Mouse (Mus musculus): Measurements from ENCODE around the gene Gm13697. TPM values are rescaled to one million over a fixed set of nuclear protein-coding genes. Genes with fewer than 3 reads are reported as not detected.

The Gm13697 gene
- polyA plus RNA-seq, 1 experiment from 2014 or later = not detected

DNA sequence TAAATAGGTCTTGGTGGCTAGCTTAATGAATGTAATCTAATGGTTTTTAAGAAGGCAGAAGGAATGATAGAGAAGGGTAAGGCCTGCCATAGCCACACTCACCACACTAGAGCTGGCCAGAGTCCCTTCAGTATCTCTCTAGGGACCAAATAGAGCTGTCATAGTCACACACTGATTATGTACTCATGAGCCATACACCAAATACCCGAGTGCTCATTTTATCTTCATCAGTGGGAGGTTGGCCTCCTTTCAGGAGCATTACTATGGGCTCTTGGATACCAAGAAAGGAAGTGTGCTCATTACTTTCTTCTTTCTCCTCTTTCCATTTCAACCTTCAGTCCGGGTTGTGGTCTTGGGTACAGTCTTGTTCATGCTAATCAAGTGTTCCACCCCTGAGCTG, 37.4 kb downstream of the Gm13697 start:
- Histone ChIP-seq H3K9ac (ENCODE audit: low read length) (no peak overlapping the region), H3K9me3 (replicated peaks; ENCODE audit: control insufficient read depth, low read length) (no peaks in the 10 kb centered on the region), H3K27me3 (ENCODE audit: control insufficient read depth, insufficient read depth, low read length) (no peaks in the 10 kb centered on the region), H3K27ac (ENCODE audit: low read length) (no peak overlapping the region), H3K4me1 (ENCODE audit: control insufficient read depth, insufficient read depth, low read length) (peaks cover 10% of the 10 kb centered on the region), H3K4me3 (ENCODE audit: low read length) (no peak overlapping the region), H3K36me3 (ENCODE audit: control insufficient read depth, insufficient read depth) (no peaks in the 10 kb centered on the region), H3K4me2 (ENCODE audit: low read depth, low read length) (no peak overlapping the region)
- 63% methylated on average over 2 of the region's 2 CpGs for WGBS
- ATAC-seq (replicated peaks; ENCODE audit: extremely low read depth, insufficient read depth, low FRiP score) = no peak

DNA sequence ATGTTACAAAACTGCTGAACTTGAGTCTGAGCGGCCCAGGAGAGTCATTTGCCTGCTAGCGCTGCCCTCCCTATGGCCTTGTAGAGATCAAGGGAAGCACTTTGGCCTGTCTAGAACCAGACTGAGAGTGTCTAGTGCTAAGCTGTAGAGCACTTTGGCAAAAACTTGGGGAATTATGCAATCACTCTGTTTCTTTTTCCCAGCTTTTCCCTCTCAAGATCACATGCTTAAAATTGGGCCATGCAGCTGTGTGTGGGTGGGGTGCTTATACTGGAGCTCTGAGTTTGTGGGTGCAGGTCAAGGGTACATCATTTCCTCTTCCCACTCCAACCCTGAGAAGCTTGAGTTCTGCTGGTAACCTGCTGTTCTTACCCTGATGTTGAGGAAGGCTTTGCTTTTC, 38.4 kb downstream of the Gm13697 start:
- WGBS = 71% methylated on average over 2 of the region's 2 CpGs
- Histone ChIP-seq H3K4me3 (ENCODE audit: low read length) (no peak overlapping the region), H3K9me3 (replicated peaks; ENCODE audit: control insufficient read depth, low read length) (no peaks in the 10 kb centered on the region), H3K27me3 (ENCODE audit: control insufficient read depth, insufficient read depth, low read length) (no peaks in the 10 kb centered on the region), H3K27ac (ENCODE audit: low read length) (no peak overlapping the region; the same call in 1 of the 2 replicates), H3K4me1 (ENCODE audit: control insufficient read depth, insufficient read depth, low read length) (peaks cover 8% of the 10 kb centered on the region), H3K36me3 (ENCODE audit: control insufficient read depth, insufficient read depth) (no peaks in the 10 kb centered on the region), H3K9ac (ENCODE audit: low read length) (no peak overlapping the region), H3K4me2 (ENCODE audit: low read depth, low read length) (no peak overlapping the region)
- no peak for ATAC-seq (replicated peaks; ENCODE audit: extremely low read depth, insufficient read depth, low FRiP score)

GRCm38 (mm10) chr2:84023319-84023718, 38.8 kb downstream of the Gm13697 start:
- peaks cover 4% of the 10 kb centered on the region for H3K4me1 ChIP-seq (ENCODE audit: control insufficient read depth, insufficient read depth, low read length)
- H3K4me3 ChIP-seq (ENCODE audit: low read length) = no peak overlapping the region
- no peaks in the 10 kb centered on the region for H3K27me3 ChIP-seq (ENCODE audit: control insufficient read depth, insufficient read depth, low read length)
- no peak overlapping the region for H3K9ac ChIP-seq (ENCODE audit: low read length)
- no peak overlapping the region for H3K4me2 ChIP-seq (ENCODE audit: low read depth, low read length)
- H3K9me3 ChIP-seq (replicated peaks; ENCODE audit: control insufficient read depth, low read length) = no peaks in the 10 kb centered on the region
- 75% methylated on average over 2 of the region's 2 CpGs for WGBS
- no peak for ATAC-seq (replicated peaks; ENCODE audit: extremely low read depth, insufficient read depth, low FRiP score)
- no peak overlapping the region for H3K27ac ChIP-seq (ENCODE audit: low read length)
- no peaks in the 10 kb centered on the region for H3K36me3 ChIP-seq (ENCODE audit: control insufficient read depth, insufficient read depth)

DNA sequence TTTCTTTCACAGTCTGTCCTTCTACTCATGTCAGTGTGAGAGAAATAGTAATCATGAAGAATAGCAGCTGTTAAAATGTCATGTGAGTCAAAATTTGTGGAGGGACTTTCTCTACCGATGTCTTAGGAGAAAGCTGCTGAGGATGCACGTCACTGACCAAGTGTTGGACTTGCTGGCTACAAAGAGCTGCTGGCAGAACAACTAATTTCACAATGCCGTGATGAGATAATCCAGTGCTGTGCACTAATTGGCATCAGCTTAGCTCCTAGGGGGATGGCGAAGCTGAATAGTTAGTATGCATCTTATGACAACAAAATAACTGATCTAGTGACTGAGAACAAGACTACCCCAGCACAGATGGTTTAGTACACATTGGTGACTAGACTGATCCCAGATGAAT, 40.7 kb downstream of the Gm13697 start:
- Histone ChIP-seq H3K9ac (ENCODE audit: low read length) (no peak overlapping the region), H3K9me3 (replicated peaks; ENCODE audit: control insufficient read depth, low read length) (no peaks in the 10 kb centered on the region), H3K4me3 (ENCODE audit: low read length) (no peak overlapping the region), H3K27ac (ENCODE audit: low read length) (no peak overlapping the region), H3K36me3 (ENCODE audit: control insufficient read depth, insufficient read depth) (no peaks in the 10 kb centered on the region), H3K4me2 (ENCODE audit: low read depth, low read length) (no peak overlapping the region), H3K27me3 (ENCODE audit: control insufficient read depth, insufficient read depth, low read length) (no peaks in the 10 kb centered on the region), H3K4me1 (ENCODE audit: control insufficient read depth, insufficient read depth, low read length) (no peaks in the 10 kb centered on the region)
- no peak for ATAC-seq (replicated peaks; ENCODE audit: extremely low read depth, insufficient read depth, low FRiP score)
- WGBS = 61% methylated on average over 4 of the region's 4 CpGs

- Histone ChIP-seq H3K9me3 (replicated peaks; ENCODE audit: control insufficient read depth, low read length) (no peaks in the 10 kb centered on the region), H3K27ac (ENCODE audit: low read length) (no peak overlapping the region), H3K36me3 (ENCODE audit: control insufficient read depth, insufficient read depth) (no peaks in the 10 kb centered on the region), H3K9ac (ENCODE audit: low read length) (no peak overlapping the region), H3K4me2 (ENCODE audit: low read depth, low read length) (no peak overlapping the region), H3K4me1 (ENCODE audit: control insufficient read depth, insufficient read depth, low read length) (no peaks in the 10 kb centered on the region), H3K4me3 (ENCODE audit: low read length) (no peak overlapping the region), H3K27me3 (ENCODE audit: control insufficient read depth, insufficient read depth, low read length) (no peaks in the 10 kb centered on the region)
- ATAC-seq (replicated peaks; ENCODE audit: extremely low read depth, insufficient read depth, low FRiP score) = no peak
- WGBS = 95% methylated on average over 2 of the region's 2 CpGs
Observed at GRCm38 (mm10) chr2:84032505-84032904, 48.0 kb downstream of the Gm13697 start.

- H3K27me3 ChIP-seq (ENCODE audit: control insufficient read depth, insufficient read depth, low read length) = no peaks in the 10 kb centered on the region
- ATAC-seq (replicated peaks; ENCODE audit: extremely low read depth, insufficient read depth, low FRiP score) = no peak
- H3K36me3 ChIP-seq (ENCODE audit: control insufficient read depth, insufficient read depth) = no peaks in the 10 kb centered on the region
- H3K9me3 ChIP-seq (replicated peaks; ENCODE audit: control insufficient read depth, low read length) = no peaks in the 10 kb centered on the region
- no peaks in the 10 kb centered on the region for H3K4me1 ChIP-seq (ENCODE audit: control insufficient read depth, insufficient read depth, low read length)
- H3K9ac ChIP-seq (ENCODE audit: low read length) = no peak overlapping the region
- H3K4me3 ChIP-seq (ENCODE audit: low read length) = no peak overlapping the region
- 68% methylated on average over 4 of the region's 4 CpGs for WGBS
- no peak overlapping the region for H3K4me2 ChIP-seq (ENCODE audit: low read depth, low read length)
- no peak overlapping the region for H3K27ac ChIP-seq (ENCODE audit: low read length)
Observed at GRCm38 (mm10) chr2:84035997-84036396, 51.5 kb downstream of the Gm13697 start.

Other genes starting within 250 kb of the Gm13697 start
- gene Fam171b, start 172.1 kb upstream of the Gm13697 start, polyA plus RNA-seq (2015; fragmentation: Nextera tagmentation; extraction: Ambion mirVana) = 1.7 and 1.8 TPM in 2 replicates
- gene Zswim2, start 43.5 kb upstream of the Gm13697 start, polyA plus RNA-seq (2015; fragmentation: Nextera tagmentation; extraction: Ambion mirVana) = 0.08 TPM in 1 of 2 replicates, not detected in the other
- gene Gm13698, start 29.1 kb upstream of the Gm13697 start, polyA plus RNA-seq (2015; fragmentation: Nextera tagmentation; extraction: Ambion mirVana) = not detected in 2 replicates
- gene Gm13693, start 23.2 kb upstream of the Gm13697 start, polyA plus RNA-seq (2015; fragmentation: Nextera tagmentation; extraction: Ambion mirVana) = not detected in 2 replicates
- not detected in 2 replicates for gene Gm13695, start 17.4 kb upstream of the Gm13697 start, polyA plus RNA-seq (2015; fragmentation: Nextera tagmentation; extraction: Ambion mirVana)
- gene Gm13696, start 11.6 kb upstream of the Gm13697 start, polyA plus RNA-seq (2015; fragmentation: Nextera tagmentation; extraction: Ambion mirVana) = not detected in 2 replicates
- not detected in 2 replicates for gene Gm13694, start 5.8 kb upstream of the Gm13697 start, polyA plus RNA-seq (2015; fragmentation: Nextera tagmentation; extraction: Ambion mirVana)
- gene Gm13691, start 5.8 kb downstream of the Gm13697 start, polyA plus RNA-seq (2015; fragmentation: Nextera tagmentation; extraction: Ambion mirVana) = not detected in 2 replicates